Mouse (Mus musculus) gastrocnemius, adult 2 months (tissue): ENCODE data around the gene Cipc. TPM values are rescaled to one million over a fixed set of nuclear protein-coding genes. Genes with fewer than 3 reads are reported as not detected.

Experiments
- DNase-seq: peaks from one replicate; pipeline ENCODE4 v3.0.0; 2022
- H3K27ac ChIP-seq: fragments of 200-600 bp; 2 replicates; pipeline ENCODE4 v1.8.1; 2022; ENCODE audit warnings: mild to moderate bottlenecking
- H3K4me3 ChIP-seq: fragments of 200-600 bp; 2 replicates; pipeline ENCODE4 v1.8.1; 2022; ENCODE audit warnings: mild to moderate bottlenecking, moderate library complexity
- CTCF ChIP-seq: fragments of 200-600 bp; IDR thresholded peaks from 2 replicates; pipeline ENCODE4 v1.8.1; 2022; ENCODE audit warnings: antibody characterized with exemption, mild to moderate bottlenecking, moderate library complexity
- intact Hi-C: fragments of 180-260 bp; cut with DNase I; formaldehyde crosslinking; loops from one replicate; pipeline ENCODE4 v1.15.1; 2025
- long read RNA-seq, 2 experiments: library from polyadenylated mRNA; stranded (forward); transcript quantifications; one replicate each; pipeline ENCODE4 v2.0.0; 2021
- total RNA-seq, 2 experiments: library from RNA; stranded (reverse); gene quantifications; 2 replicates each; pipeline ENCODE4 v1.2.3; 2021

Cipc gene
- 10 to 100 TPM; 32.2 to 33.8 TPM for total RNA-seq
- long read RNA-seq, experiment 1, full-length matches to known transcripts: 40 of 47 reads
- long read RNA-seq, experiment 1, partial matches to known transcripts: 0 of 47 reads
- long read RNA-seq, experiment 1, other reads (novel, unspliced or antisense): 7 of 47 reads
- long read RNA-seq, experiment 2, full-length matches to known transcripts: 43 of 53 reads
- long read RNA-seq, experiment 2, partial matches to known transcripts: 4 of 53 reads
- long read RNA-seq, experiment 2, other reads (novel, unspliced or antisense): 6 of 53 reads

GRCm38 (mm10) chr12:86946862-86947574 is at the start of gene Cipc:
Gene Cipc (plus strand): TSS chr12:86947043.
- H3K27ac ChIP-seq: peak within 1 kb of the TSS; percentile 99
- DNase-seq: peak; percentile 99
- TF ChIP-seq CTCF: 0 out of 2 replicates have a peak, but pooled peaks have one; percentile 2
- intact Hi-C loops: loop anchor here (5.0 kb wide), 1 partner anchor 45 kb away; no protein-coding TSS in a partner anchor
- peak within 1 kb of the TSS; percentile 89 for H3K4me3 ChIP-seq

GRCm38 (mm10) chr12:86897769-86898273 is 49.0 kb upstream of the Cipc start:
- peak overlapping the region; percentile 100 for H3K27ac ChIP-seq
- TF ChIP-seq CTCF: no peak
- no peak overlapping the region for H3K4me3 ChIP-seq
- DNase-seq: no peak
- intact Hi-C loops: no loop called here

DNA sequence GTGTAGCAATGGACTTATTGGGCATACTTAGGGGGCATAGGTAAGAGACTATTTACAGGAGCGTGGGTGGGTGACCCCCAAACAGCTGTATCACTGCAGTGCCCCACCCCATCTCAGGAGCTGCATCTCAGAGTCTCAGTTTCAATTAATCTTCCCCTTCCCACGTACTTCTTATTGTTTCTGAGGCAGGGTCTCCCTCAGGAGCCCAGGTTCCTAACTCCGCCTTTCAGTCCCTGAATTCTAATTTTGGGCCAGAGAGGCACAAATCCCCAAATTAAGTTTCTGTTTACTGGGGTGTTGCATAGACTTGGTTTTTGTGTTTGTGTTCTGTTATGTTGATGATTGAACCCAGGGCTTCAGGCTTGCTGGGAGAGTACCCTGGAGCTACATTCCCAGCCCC is 48.4 kb upstream of the Cipc start:
- no peak for DNase-seq
- no peak for TF ChIP-seq CTCF
- intact Hi-C loops: no loop called here
- Histone ChIP-seq H3K4me3 (no peak overlapping the region), H3K27ac (peak overlapping the region; percentile 100)

DNA sequence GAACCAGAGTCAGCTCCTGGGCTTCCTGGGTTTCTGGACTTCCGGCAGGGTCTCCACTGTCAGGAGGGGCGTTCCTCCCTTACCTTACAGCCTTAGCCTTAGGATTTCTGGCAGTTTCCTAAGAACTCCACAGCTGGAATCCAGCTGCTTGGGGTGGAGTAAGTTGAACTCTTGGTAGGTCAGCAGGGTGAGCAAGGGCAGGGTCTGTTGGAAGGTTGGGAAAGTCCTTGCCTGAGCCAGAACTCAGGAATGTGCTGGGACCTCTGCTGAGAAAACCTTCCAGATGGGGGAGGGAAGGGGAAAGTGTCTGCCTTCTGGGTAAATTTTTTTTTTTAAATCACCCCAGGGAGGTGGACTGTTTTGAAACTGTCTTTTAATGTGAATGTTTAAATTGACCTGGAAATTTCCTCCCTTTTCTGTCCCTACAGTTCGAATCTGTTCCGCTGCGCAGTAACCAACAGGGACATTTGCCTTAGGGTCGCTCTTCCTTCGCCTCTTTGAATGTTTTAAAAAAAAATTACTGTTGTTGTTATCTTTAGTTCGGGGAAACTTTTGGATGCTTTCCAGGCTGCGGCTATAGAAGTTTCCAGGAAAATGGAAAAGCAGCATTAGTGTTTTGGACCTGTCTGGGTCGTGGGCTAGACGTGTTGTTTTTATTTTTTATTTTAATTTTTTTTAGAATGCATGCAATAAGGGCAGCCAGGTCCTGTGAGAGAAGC is 47.2 kb upstream of the Cipc start:
- intact Hi-C loops: loop anchor here (5.0 kb wide), 1 partner anchor 48 kb away; the partner anchor contains the start of gene Cipc
- peak; percentile 64 for DNase-seq
- Histone ChIP-seq H3K27ac (peak overlapping the region; percentile 100), H3K4me3 (0 out of 2 replicates have a peak overlapping the region, but pooled peaks have one; percentile 21)
- TF ChIP-seq CTCF: no peak

DNA sequence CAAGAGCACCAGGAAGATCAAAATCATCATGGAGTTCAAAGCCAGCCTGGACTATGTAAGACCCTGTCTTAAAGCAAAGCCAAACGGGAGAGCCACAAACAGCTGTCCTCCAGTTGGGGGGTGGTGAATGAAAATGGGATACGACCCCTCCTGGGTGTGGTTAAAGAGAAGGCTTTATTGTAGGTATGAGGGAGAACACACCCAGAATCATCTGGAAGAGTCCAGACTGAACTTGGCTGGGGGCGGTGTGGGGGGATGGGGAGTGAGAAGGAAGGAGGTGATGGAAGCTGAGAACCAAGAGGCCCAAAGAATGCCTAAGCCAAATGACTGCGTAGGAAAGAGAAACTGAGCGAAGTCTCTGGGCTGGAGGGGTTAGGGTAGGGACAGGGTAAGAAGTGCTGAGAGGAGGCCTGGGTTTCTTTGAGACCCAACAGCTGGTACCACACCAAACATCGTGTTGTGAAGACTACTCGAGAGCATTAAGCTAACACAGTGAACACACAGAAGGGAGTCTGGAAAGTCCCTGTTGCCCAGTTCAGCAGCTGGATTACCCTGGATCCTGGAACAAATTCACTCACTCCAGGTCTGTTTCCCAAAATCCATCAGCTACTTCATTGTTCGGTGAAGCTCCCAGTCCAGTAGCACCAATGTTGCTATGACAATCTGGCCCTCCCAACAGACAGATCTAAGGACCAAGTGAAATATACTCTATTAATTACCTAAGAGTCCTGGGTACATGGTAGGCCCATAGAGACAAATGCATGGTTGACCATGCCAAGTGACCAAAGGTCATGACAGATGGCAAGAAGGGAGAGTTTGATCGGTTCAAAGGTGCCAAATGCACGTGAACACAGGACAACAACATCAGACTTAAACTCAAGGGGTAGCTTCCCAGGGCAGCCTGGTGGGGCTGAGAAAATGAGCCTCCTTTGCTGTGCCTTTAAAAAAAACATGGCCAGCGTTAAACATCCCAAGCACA is 42.7 kb upstream of the Cipc start:
- Histone ChIP-seq H3K4me3 (no peak overlapping the region), H3K27ac (peak overlapping the region; percentile 53)
- TF ChIP-seq CTCF: no peak
- intact Hi-C loops: loop anchor here (5.0 kb wide), 1 partner anchor 43 kb away; the partner anchor contains the start of gene Cipc
- DNase-seq: no peak

DNA sequence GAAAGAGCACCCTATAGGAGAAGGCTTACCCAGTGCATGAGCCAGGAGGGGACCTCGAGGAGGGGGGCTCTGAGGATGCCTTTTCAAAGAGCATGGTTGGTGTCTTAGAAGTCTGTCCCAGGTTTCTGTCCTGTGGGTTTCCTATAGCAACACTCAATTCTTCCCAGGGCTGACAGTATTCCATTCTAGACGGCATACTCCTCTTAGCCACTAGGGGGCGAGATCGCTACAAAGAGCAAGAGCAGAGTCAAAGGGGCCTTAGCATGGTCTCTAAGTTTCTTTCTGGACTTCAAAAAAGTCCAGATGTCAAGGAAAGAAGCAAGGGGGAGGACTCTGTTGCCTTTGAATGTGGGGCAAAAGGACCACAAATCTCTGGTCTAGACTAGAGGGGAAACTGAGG is 41.6 kb upstream of the Cipc start:
- DNase-seq: peak; percentile 58
- Histone ChIP-seq H3K4me3 (no peak overlapping the region), H3K27ac (peak overlapping the region; percentile 66)
- intact Hi-C loops: no loop called here
- TF ChIP-seq CTCF: peak; percentile 90

- H3K4me3 ChIP-seq: no peak overlapping the region
- no peak for DNase-seq
- TF ChIP-seq CTCF: no peak
- intact Hi-C loops: loop anchor here (1.0 kb wide), 2 partner anchors 111 to 134 kb away; no protein-coding TSS in a partner anchor
- peak overlapping the region; percentile 66 for H3K27ac ChIP-seq
Observed at GRCm38 (mm10) chr12:86905876-86906275, 41.0 kb upstream of the Cipc start.

DNA sequence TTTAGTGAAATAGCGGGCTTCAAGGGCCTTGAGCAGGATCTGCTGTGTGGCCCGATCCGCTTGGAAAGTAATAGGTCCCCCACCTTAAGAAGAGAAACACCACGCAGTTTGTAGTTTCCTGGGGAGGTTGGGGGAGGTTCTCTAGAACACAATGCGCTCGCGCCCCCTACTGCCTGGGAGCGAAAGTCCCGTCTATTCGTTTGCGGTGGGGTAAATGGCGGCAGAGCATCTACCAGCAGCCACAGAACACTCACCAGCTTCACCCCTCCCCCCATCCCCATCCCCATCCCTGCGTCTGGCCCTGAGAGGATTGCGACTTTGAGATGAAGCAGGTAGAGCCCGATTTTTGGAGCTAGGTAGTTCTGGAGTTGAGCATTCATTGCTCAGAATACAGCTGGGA is 40.4 kb upstream of the Cipc start:
- TF ChIP-seq CTCF: peak; percentile 93
- H3K4me3 ChIP-seq: no peak overlapping the region
- H3K27ac ChIP-seq: peak overlapping the region; percentile 66
- intact Hi-C loops: loop anchor here (1.0 kb wide), 2 partner anchors 111 to 134 kb away; no protein-coding TSS in a partner anchor
- peak; percentile 87 for DNase-seq

DNA sequence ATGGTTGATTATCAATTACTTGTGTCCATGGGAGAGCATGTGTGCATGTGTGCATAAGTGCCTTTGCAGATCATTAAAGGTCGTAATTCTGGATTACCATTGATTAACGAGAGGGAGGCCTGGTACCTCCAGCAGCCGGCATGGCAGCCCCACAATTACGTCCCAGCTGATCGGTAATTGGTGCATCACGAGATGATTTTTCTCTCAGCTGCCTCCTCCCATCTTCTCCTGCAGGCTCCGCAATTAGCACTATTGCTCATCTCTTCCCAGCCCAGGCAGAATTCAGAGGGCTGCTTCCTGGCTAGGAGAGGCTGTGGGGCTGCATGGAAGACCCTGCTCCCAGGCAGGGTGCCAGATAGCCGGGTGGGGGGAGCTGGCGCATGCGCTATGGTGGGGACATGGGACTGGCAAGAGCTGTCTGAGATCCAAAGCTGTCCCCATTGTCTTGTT is 35.3 kb upstream of the Cipc start:
- H3K27ac ChIP-seq: no peak overlapping the region
- intact Hi-C loops: no loop called here
- DNase-seq: no peak

DNA sequence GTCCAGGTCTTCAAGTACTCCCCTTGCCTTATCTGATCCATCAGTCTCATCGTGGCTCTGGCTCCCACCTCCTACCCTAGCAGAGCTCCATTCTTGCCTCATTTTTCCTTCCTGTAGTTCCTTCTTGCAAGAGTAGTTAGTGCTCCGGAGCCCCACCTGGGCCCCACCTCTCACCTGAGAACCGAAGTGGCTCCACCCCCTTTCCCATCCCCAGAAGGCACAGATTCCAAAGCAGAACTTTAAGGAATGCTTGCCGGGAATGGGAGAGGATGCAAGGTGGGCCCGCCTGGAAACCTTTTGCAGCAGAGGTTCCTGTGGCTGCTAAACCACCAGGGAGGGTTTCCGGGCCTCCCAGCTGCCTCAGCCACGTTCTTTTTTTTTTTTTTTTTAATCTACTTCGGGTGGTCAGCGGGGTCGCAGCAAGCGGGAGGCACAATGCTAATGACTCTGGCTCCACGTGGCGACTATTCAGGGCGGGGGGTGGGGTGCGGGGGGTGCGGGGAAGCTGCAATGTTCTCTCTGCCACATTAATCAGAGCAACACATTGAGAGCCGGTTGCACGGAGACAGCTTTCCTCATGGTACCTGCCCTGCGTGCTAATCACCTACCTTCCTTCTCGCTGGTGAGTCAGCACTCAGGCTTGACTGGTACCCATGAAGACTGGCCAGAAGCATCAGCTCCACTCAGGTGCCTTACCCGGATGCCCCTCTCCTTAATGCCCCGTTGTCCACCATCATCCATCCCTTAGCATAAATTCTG is 34.3 kb upstream of the Cipc start:
- Histone ChIP-seq H3K27ac (peak overlapping the region; percentile 35), H3K4me3 (no peak overlapping the region)
- intact Hi-C loops: no loop called here
- TF ChIP-seq CTCF: no peak
- no peak for DNase-seq

More for the DNA sequence above, 35.3 kb upstream of the Cipc start:
- H3K4me3 ChIP-seq: no peak overlapping the region
- TF ChIP-seq CTCF: no peak

DNA sequence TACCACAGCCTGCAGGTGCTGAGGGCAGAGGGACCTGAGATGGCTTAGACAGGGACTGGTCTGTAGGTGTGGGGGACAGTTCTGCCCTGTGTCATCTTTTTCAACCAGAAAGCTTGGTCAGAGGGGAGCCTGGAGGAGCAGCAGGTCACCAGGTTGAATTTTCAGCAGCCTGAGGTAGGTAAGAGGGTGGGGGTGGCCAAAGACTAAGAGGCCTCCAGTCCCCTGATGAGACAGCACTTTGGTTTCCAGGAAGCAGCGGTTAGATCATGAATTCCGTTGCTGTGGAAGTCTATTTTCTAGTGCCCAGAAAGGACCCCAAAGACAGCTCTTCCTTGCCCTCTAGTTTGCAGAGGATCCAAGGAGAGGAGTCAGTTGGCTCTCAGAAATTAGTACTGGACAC is 32.5 kb upstream of the Cipc start:
- intact Hi-C loops: no loop called here
- TF ChIP-seq CTCF: no peak
- no peak for DNase-seq
- H3K27ac ChIP-seq: peak overlapping the region; percentile 77
- no peak overlapping the region for H3K4me3 ChIP-seq
